Mouse (Mus musculus) lung, adult 2 months (tissue): Measurements from ENCODE around the gene Dnajb12.

Experiments
- CTCF ChIP-seq: fragments of 200-500 bp; IDR thresholded peaks from 2 replicates; pipeline ENCODE4 v1.5.1; 2011; ENCODE audit warnings: mild to moderate bottlenecking, low read length, control low read depth; ENCODE audit not compliant: insufficient read depth
- POLR2A ChIP-seq: fragments of 200-500 bp; IDR thresholded peaks from 2 replicates; pipeline ENCODE4 v1.6.1; 2011; ENCODE audit warnings: low read depth, mild to moderate bottlenecking, control low read depth, low read length, borderline replicate concordance; ENCODE audit errors: extremely low read depth

GRCm38 (mm10) chr10:59877421-59878117 lies 1.8 kb upstream of the Dnajb12 start:
- no peak for TF ChIP-seq CTCF
- TF ChIP-seq POLR2A, result no peak
